Mouse (Mus musculus) megakaryocyte progenitor cell, adult 5-6 weeks (primary cell): Measurements from ENCODE around the gene Pwp1. TPM values are rescaled to one million over a fixed set of nuclear protein-coding genes. Genes with fewer than 3 reads are reported as not detected.

ENCODE experiments used
- total RNA-seq, 2 experiments: library from RNA; stranded (forward) in 1 of 2; stranded (reverse) in 1 of 2; fragments of 157-497, 149-512 nt in 1 of 2; fragments of 200-1000 nt in 1 of 2; gene quantifications; 2 replicates each; pipeline versions ENCODE4 v1.2.3 to v1.2.4; 2015 to 2017

The Pwp1 gene
- total RNA-seq, 2 experiments from 2014 or later = 70.3 to 71.7 TPM

Other genes with a start within 250 kb of the Pwp1 start
- gene Prdm4, start 87.6 kb downstream of the Pwp1 start, total RNA-seq (2015) = 24.7 and 27.4 TPM in 2 replicates
- gene Prdm4, start 87.6 kb downstream of the Pwp1 start, total RNA-seq (2017) = 25.4 and 29.0 TPM in 2 replicates
- gene Ascl4, start 98.2 kb downstream of the Pwp1 start, total RNA-seq (2015) = 0.12 TPM in 1 of 2 replicates, not detected in the other
- not detected in 2 replicates for gene Ascl4, start 98.2 kb downstream of the Pwp1 start, total RNA-seq (2017)
- 61.6 and 63.2 TPM in 2 replicates for gene Rtcb, start 128.3 kb downstream of the Pwp1 start, total RNA-seq (2015)
- 177 and 178 TPM in 2 replicates for gene Rtcb, start 128.3 kb downstream of the Pwp1 start, total RNA-seq (2017)
- gene Bpifc, start 182.4 kb downstream of the Pwp1 start, total RNA-seq (2015) = 3.5 and 4.0 TPM in 2 replicates
- gene Bpifc, start 182.4 kb downstream of the Pwp1 start, total RNA-seq (2017) = 1.2 and 2.1 TPM in 2 replicates
- gene Fbxo7, start 192.5 kb downstream of the Pwp1 start, total RNA-seq (2015) = 30.2 and 36.0 TPM in 2 replicates
- 14.5 and 31.5 TPM in 2 replicates for gene Fbxo7, start 192.5 kb downstream of the Pwp1 start, total RNA-seq (2017)